Mouse (Mus musculus) T-helper 1 cell (primary cell): ENCODE data around the gene Dennd2a.

Source experiments
- in situ Hi-C: fragments of 300-600 bp; cut with MboI, MseI; formaldehyde crosslinking; loops from one replicate; pipeline ENCODE4 v1.15.1; 2025; ENCODE audit warnings: high pct_unique_total_duplicates

Dennd2a gene

GRCm38 (mm10) chr6:39557723-39558261 is at the start of gene Dennd2a:
Gene Dennd2a (minus strand): TSS chr6:39557867.
- in situ Hi-C loops, result no loop called here

DNA sequence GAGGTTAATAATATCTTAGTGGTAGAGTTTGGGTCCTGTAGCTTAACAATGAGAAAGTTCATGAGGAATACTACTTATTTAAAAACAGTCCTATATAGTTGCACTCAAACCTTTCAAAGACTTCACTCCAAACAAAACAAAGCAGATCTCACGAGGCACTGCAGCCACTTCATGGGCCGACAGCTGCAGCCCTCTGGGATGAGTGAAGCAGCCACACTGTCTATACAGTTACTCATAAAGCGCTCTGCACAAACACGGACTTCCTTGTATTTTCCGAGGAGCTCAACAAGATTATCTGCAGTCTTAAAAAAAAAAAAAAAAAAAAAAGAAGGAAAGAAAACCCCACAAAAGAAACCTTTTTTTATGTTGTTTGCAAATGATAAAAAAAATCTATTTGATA is 49.7 kb upstream of the Dennd2a start:
- in situ Hi-C loops, result loop anchor here (10.0 kb wide), 1 partner anchor 857 kb away; no protein-coding TSS in a partner anchor

DNA sequence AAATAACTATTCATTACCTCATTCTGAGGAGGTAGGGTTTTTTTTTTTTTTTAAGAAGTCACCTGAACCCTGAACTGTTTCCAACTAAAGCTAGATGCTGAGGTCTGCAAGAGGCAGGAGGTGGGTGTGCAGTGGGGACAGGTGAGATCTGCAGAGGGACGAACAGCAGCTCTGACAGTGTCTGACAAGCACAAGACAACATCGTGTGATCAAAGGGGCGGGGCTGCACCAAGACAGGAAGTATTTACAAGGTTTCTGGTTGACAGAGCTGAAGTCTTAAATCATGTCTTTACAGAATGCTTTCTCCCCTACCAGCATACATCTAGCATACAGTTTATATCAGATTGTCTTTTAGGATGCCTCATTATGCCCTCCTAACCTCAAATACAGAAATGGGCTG is 49.2 kb upstream of the Dennd2a start:
- in situ Hi-C loops, result loop anchor here (10.0 kb wide), 1 partner anchor 858 kb away; no protein-coding TSS in a partner anchor

- in situ Hi-C loops, result loop anchor here (10.0 kb wide), 1 partner anchor 859 kb away; no protein-coding TSS in a partner anchor
Measured at GRCm38 (mm10) chr6:39606056-39606455, 48.4 kb upstream of the Dennd2a start.

- in situ Hi-C loops, result loop anchor here (10.0 kb wide), 1 partner anchor 860 kb away; no protein-coding TSS in a partner anchor
Measured at GRCm38 (mm10) chr6:39604565-39604964, 46.9 kb upstream of the Dennd2a start.

- in situ Hi-C loops, result loop anchor here (10.0 kb wide), 1 partner anchor 863 kb away; no protein-coding TSS in a partner anchor
Measured at GRCm38 (mm10) chr6:39601828-39602227, 44.2 kb upstream of the Dennd2a start.

DNA sequence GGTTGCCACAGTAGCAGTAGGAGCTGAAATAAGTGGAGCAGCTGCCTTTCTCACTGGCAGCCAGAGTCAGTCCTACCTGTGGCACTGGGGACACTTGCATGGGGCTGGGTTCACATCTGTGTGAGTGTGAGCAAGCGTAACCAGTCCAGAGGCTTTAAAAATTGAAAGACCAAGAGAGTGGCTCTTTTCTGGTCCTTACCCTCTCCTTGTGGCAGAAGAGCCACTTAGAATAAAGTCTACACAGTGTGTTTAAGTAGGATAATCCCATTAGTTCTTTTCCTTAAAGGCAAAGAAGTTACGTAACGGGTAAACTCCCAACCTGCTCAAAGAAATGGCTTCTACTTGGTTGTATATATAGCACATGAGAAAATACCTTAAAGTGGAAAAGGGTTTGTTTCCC is 43.2 kb upstream of the Dennd2a start:
- in situ Hi-C loops, result loop anchor here (10.0 kb wide), 1 partner anchor 864 kb away; no protein-coding TSS in a partner anchor

DNA sequence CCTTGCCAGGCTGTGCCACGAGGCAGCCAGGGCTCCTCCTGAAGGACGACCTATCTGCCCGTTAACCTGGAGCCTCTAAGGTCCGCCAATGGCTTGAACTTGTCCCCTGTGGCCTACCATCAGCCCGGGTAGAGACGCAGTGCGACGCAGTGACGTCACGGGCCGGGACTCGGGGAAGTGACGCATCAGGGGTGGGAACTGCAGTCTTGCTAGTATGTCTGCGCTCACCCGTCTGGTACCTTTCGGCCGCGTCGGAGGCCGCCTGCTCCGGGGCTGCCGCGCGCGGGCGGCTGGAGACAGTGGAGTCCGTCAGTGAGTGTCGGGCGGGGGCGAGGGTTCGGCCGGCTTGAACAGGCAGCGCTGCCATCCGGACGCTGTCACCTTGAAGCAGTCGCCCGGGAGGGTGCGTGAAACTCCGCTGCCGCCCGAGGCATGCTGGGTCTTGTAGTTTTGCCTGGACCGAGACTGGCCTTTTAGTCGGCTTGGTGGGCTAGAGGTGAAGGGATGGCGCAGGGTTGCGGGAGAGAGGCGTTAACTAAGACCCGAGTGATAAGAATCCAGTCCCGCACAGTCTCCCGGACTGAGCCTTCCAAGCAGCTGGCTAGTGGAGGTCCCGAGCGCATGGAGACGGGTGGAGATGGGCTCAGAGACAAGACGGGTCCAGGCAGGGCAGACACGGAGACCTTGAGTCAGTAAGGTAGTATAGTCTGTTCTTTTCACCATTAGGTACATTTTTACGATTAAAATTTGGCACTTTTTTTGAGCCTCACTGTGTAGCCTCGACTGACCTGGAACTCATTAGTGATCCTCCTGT is 34.9 kb upstream of the Dennd2a start, which contains the start of gene Ndufb2:
TSS of gene Ndufb2 (plus strand) at position 174 of the 814 bp plus-strand sequence.
- in situ Hi-C loops, result loop anchor here (5.0 to 25.0 kb wide), 2 partner anchors 130 to 195 kb away; no protein-coding TSS in a partner anchor

- in situ Hi-C loops, result loop anchor here (5.0 to 25.0 kb wide), 2 partner anchors 131 to 196 kb away; no protein-coding TSS in a partner anchor
Measured at GRCm38 (mm10) chr6:39591481-39591880, 33.8 kb upstream of the Dennd2a start.

GRCm38 (mm10) chr6:39585517-39585916 is 27.9 kb upstream of the Dennd2a start, which contains the start of gene Gm42420:
Gene Gm42420 (plus strand): TSS chr6:39585753.
- in situ Hi-C loops, result loop anchor here (25.0 kb wide), 1 partner anchor 202 kb away; no protein-coding TSS in a partner anchor

- in situ Hi-C loops, result loop anchor here (25.0 kb wide), 1 partner anchor 206 kb away; no protein-coding TSS in a partner anchor
Measured at GRCm38 (mm10) chr6:39581087-39581784, 23.6 kb upstream of the Dennd2a start.

- in situ Hi-C loops, result loop anchor here (25.0 kb wide), 1 partner anchor 207 kb away; no protein-coding TSS in a partner anchor
Measured at GRCm38 (mm10) chr6:39580558-39580957, 22.9 kb upstream of the Dennd2a start.

DNA sequence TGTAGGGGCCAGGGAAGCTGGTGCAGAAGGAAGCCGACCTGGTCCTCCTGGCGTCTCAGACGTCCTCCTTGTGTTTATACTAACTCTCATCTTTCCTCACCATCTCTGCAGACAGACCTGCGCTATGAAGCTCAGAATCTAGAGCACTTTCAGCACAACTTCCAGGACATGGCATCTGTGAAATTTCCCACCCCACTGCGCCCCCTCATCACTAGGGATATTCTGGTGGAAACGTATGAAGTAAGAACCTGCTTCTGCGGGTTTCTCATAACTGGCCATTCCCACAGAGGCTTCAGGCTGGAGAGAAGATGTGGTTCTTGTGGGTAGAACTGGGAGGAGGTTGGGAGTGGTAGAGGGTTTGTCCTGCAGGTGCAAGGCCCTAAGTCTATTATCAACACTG is 21.9 kb upstream of the Dennd2a start:
- in situ Hi-C loops, result loop anchor here (25.0 kb wide), 1 partner anchor 208 kb away; no protein-coding TSS in a partner anchor

- in situ Hi-C loops, result loop anchor here (25.0 kb wide), 1 partner anchor 212 kb away; no protein-coding TSS in a partner anchor
Measured at GRCm38 (mm10) chr6:39574951-39575350, 17.3 kb upstream of the Dennd2a start.

GRCm38 (mm10) chr6:39574555-39574869 is 16.8 kb upstream of the Dennd2a start:
- in situ Hi-C loops, result no loop called here

DNA sequence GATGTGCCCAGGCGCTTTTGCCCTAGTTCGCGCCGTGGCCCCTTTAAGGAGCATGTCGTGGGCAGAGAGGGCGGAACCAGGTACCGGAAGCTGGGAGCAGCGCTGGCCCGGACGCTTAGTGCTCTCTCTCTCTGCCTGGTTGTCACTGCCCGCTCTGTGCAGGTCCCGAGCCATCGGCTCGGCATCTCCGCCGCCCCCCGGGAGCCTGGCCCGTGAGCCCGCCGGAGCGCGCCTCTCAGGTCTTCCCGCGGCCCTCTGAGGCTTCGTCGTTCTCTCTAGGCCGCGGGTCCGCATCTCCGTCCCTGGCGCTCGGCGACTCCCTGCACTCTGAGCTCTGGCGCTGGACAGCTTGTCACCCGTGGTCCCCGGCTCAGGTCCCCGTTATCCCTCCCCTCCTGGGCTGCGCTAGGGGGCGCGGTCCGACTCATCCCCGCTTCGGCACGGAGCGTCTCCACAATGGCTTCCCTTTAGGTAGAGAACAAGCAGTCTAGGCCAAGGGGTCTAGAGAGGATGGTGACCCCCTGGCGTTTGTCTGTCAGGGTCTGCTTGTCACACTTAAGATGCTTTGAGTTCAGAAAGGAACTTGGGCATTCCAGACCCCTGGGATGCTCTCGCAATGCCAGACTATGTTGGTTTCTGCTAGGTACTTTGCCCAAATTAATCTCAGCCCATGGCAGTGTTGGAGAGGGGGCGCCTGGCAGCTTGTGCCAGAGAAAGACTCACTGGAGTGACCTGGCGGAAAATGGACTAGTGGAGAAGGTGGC is 16.3 kb upstream of the Dennd2a start, which contains the start of gene Adck2:
TSS of gene Adck2 (plus strand) at position 83 of the 764 bp plus-strand sequence.
- in situ Hi-C loops, result no loop called here

GRCm38 (mm10) chr6:39570426-39570825 is 12.8 kb upstream of the Dennd2a start:
- in situ Hi-C loops, result no loop called here

DNA sequence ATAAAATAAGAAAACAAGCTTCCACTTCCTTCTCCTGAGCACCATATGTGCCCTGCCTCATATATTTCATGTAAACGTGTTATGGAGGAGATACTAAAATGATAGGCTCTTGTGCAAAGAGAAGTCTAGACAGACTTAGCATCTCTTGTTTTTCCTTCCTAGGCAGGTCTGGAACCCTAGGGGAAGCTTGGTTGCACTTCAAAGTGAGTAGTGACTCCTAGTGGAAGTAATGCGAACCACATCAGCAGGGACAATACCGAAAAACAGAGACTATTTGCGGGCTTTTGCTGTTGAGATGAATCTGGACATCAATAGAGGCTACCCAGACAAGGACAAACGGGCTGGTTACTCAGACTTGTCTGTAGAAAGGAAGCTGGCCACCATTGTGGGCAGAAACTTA is 9.9 kb upstream of the Dennd2a start:
- in situ Hi-C loops, result no loop called here

- in situ Hi-C loops, result no loop called here
Measured at GRCm38 (mm10) chr6:39562166-39563015, 4.7 kb upstream of the Dennd2a start.
